Comparison of ENCODE assay signal across 16 mouse cellular contexts in the genomic region with DNA sequence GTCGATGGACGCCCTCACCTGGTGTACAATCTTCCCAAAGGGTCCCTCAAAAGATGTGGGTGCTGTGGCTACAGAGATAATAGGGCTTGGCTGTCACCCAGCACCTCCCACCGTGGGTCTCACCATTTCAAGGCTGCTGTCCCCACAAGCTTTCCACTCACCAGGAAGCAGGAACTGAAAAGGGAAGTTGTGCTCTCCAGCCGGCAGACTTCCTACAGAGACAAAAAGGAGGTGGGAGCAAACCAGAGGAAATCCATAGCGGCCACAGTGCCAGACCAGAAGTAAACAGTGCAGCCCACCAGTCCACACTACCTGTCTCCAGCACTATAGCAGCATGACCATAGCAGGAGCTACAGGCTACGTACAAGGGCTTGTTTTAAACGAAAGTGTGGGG. TPM values are rescaled to one million over a fixed set of nuclear protein-coding genes. Genes with fewer than 3 reads are reported as not detected.
A peak's percentile ranks its signal among the peaks of the same experiment; 100 is the strongest.
DNase-seq lines count a peak whose midpoint lies in the region; ATAC-seq and TF ChIP-seq lines count a peak whose summit lies in the region.
"Had no signal": no experiment of that assay in that cellular context is flagged by ENCODE, and none has a peak within 500 bp of the region (broad histone marks: within the 10 kb centered on the region; RNA-seq: fewer than 3 reads in every experiment).

No protein-coding gene starts in this region.

- DNase-seq in heart, adult 8-10 months (ENCODE audit: low spot score) = peak; percentile 23
- DNase-seq in heart, postnatal 36 days = no peak
- DNase-seq in lung, adult 2 months = peak; percentile 20
- no peak for DNase-seq in lung, postnatal 25 days (ENCODE audit: low spot score)
- no peak for DNase-seq in lung, postnatal 0 days (ENCODE audit: low spot score)
- no peak for DNase-seq in MN1 (ENCODE audit: low spot score)
- DNase-seq: adrenal gland, postnatal 10 days; cerebellum, adult 11-12 months; kidney, adult 8-10 months had no signal

- no peak overlapping the region for H3K9ac ChIP-seq in lung, postnatal 0 days (replicated peaks; ENCODE audit: low read depth)
- H3K9ac ChIP-seq in stomach, embryonic 15.5 days = no peak overlapping the region
- no peak overlapping the region for H3K9ac ChIP-seq in intestine, embryonic 16.5 days (ENCODE audit: low read depth, low read length)
- H3K9ac ChIP-seq: embryonic facial prominence, embryonic 12.5 days; forebrain, embryonic 15.5 days; neural tube, embryonic 13.5 days had no signal

- intact Hi-C loops in heart, postnatal 36 days (cut with DNase I) = no loop called here

- H3K36me3 ChIP-seq in lung, postnatal 0 days (ENCODE audit: insufficient read depth, low read length) = no peaks in the 10 kb centered on the region
- 0 out of 2 replicates have a peak, but pooled peaks cover 6% of the 10 kb centered on the region for H3K36me3 ChIP-seq in stomach, embryonic 15.5 days
- H3K36me3 ChIP-seq in intestine, embryonic 16.5 days (ENCODE audit: control insufficient read depth, insufficient read depth, low read length) = no peaks in the 10 kb centered on the region
- H3K36me3 ChIP-seq: embryonic facial prominence, embryonic 12.5 days; forebrain, embryonic 15.5 days had no signal

- no peak overlapping the region for H3K4me3 ChIP-seq in lung, adult 2 months (replicated peaks; ENCODE audit: extremely low read depth, low read depth, low read length)
- H3K4me3 ChIP-seq in lung, postnatal 0 days (ENCODE audit: low read depth, low read length) = no peak overlapping the region
- H3K4me3 ChIP-seq in stomach, embryonic 15.5 days (replicated peaks) = no peak overlapping the region
- no peak overlapping the region for H3K4me3 ChIP-seq in intestine, embryonic 16.5 days (ENCODE audit: low read length)
- H3K4me3 ChIP-seq: embryonic facial prominence, embryonic 12.5 days; forebrain, embryonic 15.5 days; neural tube, embryonic 13.5 days had no signal

- no peak for TF ChIP-seq EP300 in lung, postnatal 0 days (IDR thresholded peaks at IDR 0.05)

- H3K4me2 ChIP-seq in lung, postnatal 0 days (replicated peaks; ENCODE audit: low read depth, low read length) = peak overlapping the region; percentile 33; the same call in 1 of the 2 replicates
- H3K4me2 ChIP-seq in stomach, embryonic 15.5 days = no peak overlapping the region
- no peak overlapping the region for H3K4me2 ChIP-seq in intestine, embryonic 16.5 days (ENCODE audit: low read depth, low read length)
- H3K4me2 ChIP-seq: embryonic facial prominence, embryonic 12.5 days; forebrain, embryonic 15.5 days; liver, embryonic 11.5 days; midbrain, embryonic 11.5 days; neural tube, embryonic 13.5 days had no signal

- peaks cover 15% of the 10 kb centered on the region for H3K4me1 ChIP-seq in lung, adult 2 months (ENCODE audit: control insufficient read depth, insufficient read depth, low read length)
- peaks cover 12% of the 10 kb centered on the region; the same call in 1 of the 2 replicates for H3K4me1 ChIP-seq in lung, postnatal 0 days (ENCODE audit: insufficient read depth, low read depth, low read length)
- H3K4me1 ChIP-seq in stomach, embryonic 15.5 days = peaks cover 9% of the 10 kb centered on the region; the same call in 1 of the 2 replicates
- H3K4me1 ChIP-seq in intestine, embryonic 16.5 days (ENCODE audit: control insufficient read depth, insufficient read depth, low read length) = peaks cover 8% of the 10 kb centered on the region
- H3K4me1 ChIP-seq: embryonic facial prominence, embryonic 12.5 days; forebrain, embryonic 15.5 days; neural tube, embryonic 13.5 days had no signal

- no peak for TF ChIP-seq CTCF in lung, adult 2 months (IDR thresholded peaks at IDR 0.05; ENCODE audit: insufficient read depth, low read length)
- TF ChIP-seq CTCF in lung, postnatal 0 days (IDR thresholded peaks at IDR 0.05) = no peak

- no peak for ATAC-seq in lung, postnatal 0 days
- no peak for ATAC-seq in stomach, embryonic 15.5 days (ENCODE audit: insufficient read depth, low FRiP score, low read depth)
- no peak for ATAC-seq in intestine, embryonic 16.5 days
- ATAC-seq: forebrain, embryonic 15.5 days had no signal

- WGBS in lung, adult 2 months = 35% methylated on average over 7 of the region's 7 CpGs
- WGBS in lung, postnatal 0 days = 38% methylated on average over 7 of the region's 7 CpGs
- 53% methylated on average over 7 of the region's 7 CpGs for WGBS in stomach, embryonic 15.5 days
- 59% methylated on average over 7 of the region's 7 CpGs for WGBS in intestine, embryonic 16.5 days

- no peak for TF ChIP-seq POLR2A in lung, adult 2 months (IDR thresholded peaks at IDR 0.05; ENCODE audit: borderline replicate concordance, extremely low read depth, low read depth, low read length)

- no peaks in the 10 kb centered on the region for H3K9me3 ChIP-seq in lung, postnatal 0 days (ENCODE audit: low read length)
- no peaks in the 10 kb centered on the region for H3K9me3 ChIP-seq in stomach, embryonic 15.5 days
- H3K9me3 ChIP-seq in intestine, embryonic 16.5 days (ENCODE audit: control insufficient read depth, low read length) = no peaks in the 10 kb centered on the region
- H3K9me3 ChIP-seq: embryonic facial prominence, embryonic 12.5 days; forebrain, embryonic 15.5 days; neural tube, embryonic 13.5 days had no signal

- peak overlapping the region; percentile 92 for H3K27ac ChIP-seq in lung, postnatal 0 days (ENCODE audit: low read length)
- peak overlapping the region; percentile 86 for H3K27ac ChIP-seq in stomach, embryonic 15.5 days
- no peak overlapping the region for H3K27ac ChIP-seq in intestine, embryonic 16.5 days (ENCODE audit: low read length)
- H3K27ac ChIP-seq: forebrain, embryonic 15.5 days; neural tube, embryonic 13.5 days had no signal

- H3K27me3 ChIP-seq in lung, postnatal 0 days (replicated peaks; ENCODE audit: insufficient read depth, low read length) = no peaks in the 10 kb centered on the region
- no peaks in the 10 kb centered on the region for H3K27me3 ChIP-seq in stomach, embryonic 15.5 days (replicated peaks)
- no peaks in the 10 kb centered on the region for H3K27me3 ChIP-seq in intestine, embryonic 16.5 days (replicated peaks; ENCODE audit: control insufficient read depth, insufficient read depth, low read length)
- H3K27me3 ChIP-seq: embryonic facial prominence, embryonic 12.5 days; forebrain, embryonic 15.5 days; neural tube, embryonic 13.5 days had no signal

RNA-seq across cellular contexts. Expression of gene Ehmt1, which starts 7.5 kb away (rescaled TPM):
- 10 to 100 TPM; 26.9 to 35.6 (median 31.4) TPM for total RNA-seq in heart, adult 8-10 months (2022)
- 10 to 100 TPM; 31.7 to 36.7 TPM for total RNA-seq in heart, postnatal 36 days (2021)
- 41.3 and 57.3 TPM in 2 replicates for polyA plus RNA-seq in lung, adult 2 months (2012; rRNA removed)
- 39.1 and 45.0 TPM in 2 replicates for polyA plus RNA-seq in lung, postnatal 0 days (2015; fragmentation: Nextera tagmentation; extraction: Ambion mirVana)
- polyA plus RNA-seq in stomach, embryonic 15.5 days (2015; fragmentation: Nextera tagmentation; extraction: Ambion mirVana) = 72.4 and 74.2 TPM in 2 replicates
- polyA plus RNA-seq in intestine, embryonic 16.5 days (2015; fragmentation: Nextera tagmentation; extraction: Ambion mirVana) = 51.7 and 56.0 TPM in 2 replicates

RNA-seq across cellular contexts. Expression of gene Arrdc1, which starts 8.1 kb away (rescaled TPM):
- 1 to 10 TPM; 3.0 to 6.7 (median 5.4) TPM for total RNA-seq in heart, adult 8-10 months (2022)
- total RNA-seq in heart, postnatal 36 days (2021) = 1 to 10 TPM; 4.6 to 7.1 TPM
- polyA plus RNA-seq in lung, adult 2 months (2012; rRNA removed) = 221 and 242 TPM in 2 replicates
- 174 and 180 TPM in 2 replicates for polyA plus RNA-seq in lung, postnatal 0 days (2015; fragmentation: Nextera tagmentation; extraction: Ambion mirVana)
- 90.2 and 90.5 TPM in 2 replicates for polyA plus RNA-seq in stomach, embryonic 15.5 days (2015; fragmentation: Nextera tagmentation; extraction: Ambion mirVana)
- 99.4 and 102 TPM in 2 replicates for polyA plus RNA-seq in intestine, embryonic 16.5 days (2015; fragmentation: Nextera tagmentation; extraction: Ambion mirVana)

RNA-seq across cellular contexts. Expression of gene Zmynd19, which starts 22.6 kb away (rescaled TPM):
- 10 to 100 TPM; 14.9 to 17.6 (median 17.1) TPM for total RNA-seq in heart, adult 8-10 months (2022)
- 10 to 100 TPM; 16.1 to 18.4 TPM for total RNA-seq in heart, postnatal 36 days (2021)
- 3.7 and 5.5 TPM in 2 replicates for polyA plus RNA-seq in lung, adult 2 months (2012; rRNA removed)
- 5.0 and 7.3 TPM in 2 replicates for polyA plus RNA-seq in lung, postnatal 0 days (2015; fragmentation: Nextera tagmentation; extraction: Ambion mirVana)
- 16.5 and 16.6 TPM in 2 replicates for polyA plus RNA-seq in stomach, embryonic 15.5 days (2015; fragmentation: Nextera tagmentation; extraction: Ambion mirVana)
- polyA plus RNA-seq in intestine, embryonic 16.5 days (2015; fragmentation: Nextera tagmentation; extraction: Ambion mirVana) = 1.9 and 2.1 TPM in 2 replicates

RNA-seq across cellular contexts. Expression of gene Dph7, which starts 35.2 kb away (rescaled TPM):
- 1 to 10 TPM; 4.6 to 7.5 (median 6.2) TPM for total RNA-seq in heart, adult 8-10 months (2022)
- total RNA-seq in heart, postnatal 36 days (2021) = 1 to 10 TPM; 5.1 to 6.1 TPM
- polyA plus RNA-seq in lung, adult 2 months (2012; rRNA removed) = 12.8 and 17.6 TPM in 2 replicates
- 12.3 and 13.3 TPM in 2 replicates for polyA plus RNA-seq in lung, postnatal 0 days (2015; fragmentation: Nextera tagmentation; extraction: Ambion mirVana)
- polyA plus RNA-seq in stomach, embryonic 15.5 days (2015; fragmentation: Nextera tagmentation; extraction: Ambion mirVana) = 23.1 and 24.0 TPM in 2 replicates
- polyA plus RNA-seq in intestine, embryonic 16.5 days (2015; fragmentation: Nextera tagmentation; extraction: Ambion mirVana) = 16.9 and 20.6 TPM in 2 replicates

RNA-seq across cellular contexts. Expression of gene Mrpl41, which starts 47.9 kb away (rescaled TPM):
- 100 to 1,000 TPM in 1 of 4 experiments, 10 to 100 TPM in 3; 89.6 to 108 (median 95.0) TPM for total RNA-seq in heart, adult 8-10 months (2022)
- 10 to 100 TPM; 91.0 to 99.1 TPM for total RNA-seq in heart, postnatal 36 days (2021)
- 17.8 and 23.4 TPM in 2 replicates for polyA plus RNA-seq in lung, adult 2 months (2012; rRNA removed)
- 90.0 and 98.4 TPM in 2 replicates for polyA plus RNA-seq in lung, postnatal 0 days (2015; fragmentation: Nextera tagmentation; extraction: Ambion mirVana)
- 122 and 129 TPM in 2 replicates for polyA plus RNA-seq in stomach, embryonic 15.5 days (2015; fragmentation: Nextera tagmentation; extraction: Ambion mirVana)
- polyA plus RNA-seq in intestine, embryonic 16.5 days (2015; fragmentation: Nextera tagmentation; extraction: Ambion mirVana) = 139 and 143 TPM in 2 replicates

Comparison
In these comparisons a context has a peak if more than half of its experiments do, and no peak if none do; other contexts are left out.
1. DNase-seq: peak in heart, adult 8-10 months (single experiment) and lung, adult 2 months (single experiment); none in heart, postnatal 36 days (0 of 2), lung, postnatal 25 days (single experiment), lung, postnatal 0 days (single experiment) and MN1 (single experiment).